Mouse (Mus musculus) gastrocnemius, postnatal 10 days (tissue): Measurements from ENCODE around the gene Megf8. TPM values are rescaled to one million over a fixed set of nuclear protein-coding genes. Genes with fewer than 3 reads are reported as not detected.

Experiments
- DNase-seq: peaks from one replicate; pipeline ENCODE4 v3.0.0; 2021; ENCODE audit warnings: mixed read lengths
- total RNA-seq, 2 experiments: library from RNA; stranded (reverse); gene quantifications; 2 replicates each; pipeline ENCODE4 v1.2.3; 2021

Megf8 gene
- total RNA-seq, 2 experiments from 2014 or later, result 24.0 to 27.2 TPM

- DNase-seq, result no peak
These were observed 22.4 kb downstream of the Megf8 start for GRCm38 (mm10) chr7:25339329-25339728.

- no peak for DNase-seq
These were observed 24.2 kb downstream of the Megf8 start for GRCm38 (mm10) chr7:25341000-25341784.

GRCm38 (mm10) chr7:25348861-25349260, 31.9 kb downstream of the Megf8 start:
- no peak for DNase-seq

- peak; percentile 34 for DNase-seq
These were observed 41.8 kb downstream of the Megf8 start for GRCm38 (mm10) chr7:25358721-25359206.

GRCm38 (mm10) chr7:25363151-25363550, 46.2 kb downstream of the Megf8 start:
- DNase-seq, result peak; percentile 45

- DNase-seq, result no peak
These were observed 46.7 kb downstream of the Megf8 start for GRCm38 (mm10) chr7:25363632-25364031.

GRCm38 (mm10) chr7:25365937-25366625, 49.1 kb downstream of the Megf8 start:
- DNase-seq, result no peak

GRCm38 (mm10) chr7:25367632-25368293, 50.8 kb downstream of the Megf8 start:
- no peak for DNase-seq

GRCm38 (mm10) chr7:25368333-25368732, 51.4 kb downstream of the Megf8 start:
- DNase-seq, result no peak

- no peak for DNase-seq
These were observed 52.2 kb downstream of the Megf8 start, which contains the start of gene Cnfn for GRCm38 (mm10) chr7:25369058-25369749. Cnfn (minus strand) TSS chr7:25369724.

GRCm38 (mm10) chr7:25372441-25372840, 55.5 kb downstream of the Megf8 start:
- no peak for DNase-seq

GRCm38 (mm10) chr7:25376556-25376955, 59.6 kb downstream of the Megf8 start:
- DNase-seq, result peak; percentile 66

- DNase-seq, result no peak
These were observed 60.2 kb downstream of the Megf8 start for GRCm38 (mm10) chr7:25377100-25377700.

- DNase-seq, result no peak
These were observed 61.5 kb downstream of the Megf8 start for GRCm38 (mm10) chr7:25378181-25379100.

GRCm38 (mm10) chr7:25379551-25380351, 62.8 kb downstream of the Megf8 start:
- DNase-seq, result peak; percentile 54

- no peak for DNase-seq
These were observed 63.7 kb downstream of the Megf8 start for GRCm38 (mm10) chr7:25380392-25381283.

GRCm38 (mm10) chr7:25381284-25381680, 64.3 kb downstream of the Megf8 start:
- no peak for DNase-seq

- no peak for DNase-seq
These were observed 65.6 kb downstream of the Megf8 start for GRCm38 (mm10) chr7:25382541-25382940.

GRCm38 (mm10) chr7:25383385-25383784, 66.4 kb downstream of the Megf8 start:
- no peak for DNase-seq
